Mouse (Mus musculus): ENCODE data around the gene Agtr2.
"Not testable (repeated sequence)": the region's sequence is repeated elsewhere in the genome, so short reads cannot be mapped to it uniquely, and the experiment has no call there.

Agtr2 gene

DNA sequence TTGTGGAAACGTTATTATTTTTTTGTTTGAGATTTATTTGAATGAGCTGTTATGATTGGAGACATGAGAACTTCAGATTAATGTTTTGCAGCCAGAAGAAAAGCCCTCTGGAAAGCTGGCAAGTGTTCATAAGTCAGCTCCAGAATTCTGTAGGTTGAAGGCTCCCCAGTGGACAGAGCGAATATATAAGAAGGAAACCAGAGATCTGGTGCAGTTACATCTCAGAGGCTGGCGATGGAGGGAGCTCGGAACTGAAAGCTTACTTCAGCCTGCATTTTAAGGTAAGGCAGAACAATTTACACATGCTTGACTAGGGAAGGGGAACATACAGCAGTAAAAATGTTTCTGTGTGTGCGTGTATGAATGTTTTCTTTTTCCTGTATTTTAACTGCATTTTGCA, at the start of gene Agtr2:
Gene Agtr2, plus strand, starts transcription at position 131 of the 400 bp plus-strand sequence.
- DNase-seq: no peak

DNA sequence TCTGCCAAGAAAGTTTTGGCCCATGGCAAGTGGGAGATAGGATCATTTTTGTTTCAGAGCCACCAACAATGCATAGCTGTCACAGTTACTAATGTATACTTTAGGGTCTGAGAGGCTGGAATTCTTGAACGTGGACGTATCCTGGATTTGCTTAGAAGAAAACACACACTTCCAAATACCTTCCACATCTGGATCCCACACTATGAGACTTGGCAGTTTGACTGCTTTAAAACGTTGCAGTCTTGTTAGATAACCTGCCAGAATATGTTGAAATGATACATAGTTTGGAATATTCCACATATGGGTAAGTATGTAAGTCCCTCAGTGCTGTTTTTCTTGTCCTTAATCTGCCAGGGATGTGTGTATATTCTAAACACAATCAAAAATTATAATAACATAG, 31.8 kb upstream of the Agtr2 start:
- DNase-seq: no peak

DNA sequence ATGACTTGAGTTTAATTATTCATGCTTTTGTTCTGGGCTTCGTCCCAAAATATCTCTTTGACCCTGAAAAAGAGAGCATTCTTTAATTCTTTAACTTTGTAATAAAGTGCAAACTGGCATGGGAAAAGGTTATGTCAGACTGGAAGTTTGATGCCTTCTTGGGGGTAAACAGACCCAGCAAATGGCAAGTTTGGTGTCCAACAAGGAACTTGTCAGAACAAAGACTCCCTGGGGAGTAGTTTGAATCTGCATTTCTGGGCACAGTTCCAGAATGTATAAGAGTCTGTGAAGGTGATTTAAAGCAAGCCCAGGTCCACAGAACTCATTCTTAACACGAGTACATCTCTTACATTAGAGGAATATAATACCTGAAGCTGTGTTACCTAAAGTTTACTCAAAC, 3.8 kb downstream of the Agtr2 start:
- no peak for DNase-seq

DNA sequence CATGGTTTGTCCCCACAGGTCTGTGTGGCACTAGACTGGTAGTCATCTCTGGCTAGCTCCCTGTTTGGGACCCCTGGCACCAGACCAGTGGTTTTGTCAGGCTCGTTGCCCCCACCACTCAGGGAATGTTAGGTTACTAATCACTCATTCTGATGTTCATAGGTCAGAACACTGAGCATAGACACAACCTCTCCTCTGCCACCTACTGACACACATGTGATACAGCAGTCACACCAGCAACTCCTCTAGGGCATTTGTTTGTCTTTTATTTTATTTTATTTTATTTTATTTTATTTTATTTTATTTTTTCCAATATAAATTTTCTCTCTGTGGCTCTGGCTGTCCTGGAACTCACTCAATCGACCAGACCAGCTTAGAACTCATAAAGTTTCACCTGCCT, 15.9 kb downstream of the Agtr2 start:
- no peak for DNase-seq

DNA sequence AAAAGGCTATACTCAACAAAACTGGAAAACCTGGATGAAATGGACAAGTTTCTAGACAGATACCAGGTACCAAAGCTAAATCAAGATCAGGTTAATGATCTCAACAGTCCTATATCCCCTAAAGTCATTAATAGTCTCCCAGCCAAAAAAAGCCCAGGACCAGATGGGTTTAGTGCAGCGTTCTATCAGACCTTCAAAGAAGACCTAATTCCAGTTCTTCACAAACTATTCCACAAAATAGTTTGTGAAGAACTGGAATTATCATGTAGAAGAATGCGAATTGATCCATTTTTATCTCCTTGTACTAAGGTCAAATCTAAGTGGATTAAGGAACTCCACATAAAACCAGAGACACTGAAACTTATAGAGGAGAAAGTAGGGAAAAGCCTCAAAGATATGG, 23.0 kb downstream of the Agtr2 start:
- not testable (repeated sequence) for DNase-seq

DNA sequence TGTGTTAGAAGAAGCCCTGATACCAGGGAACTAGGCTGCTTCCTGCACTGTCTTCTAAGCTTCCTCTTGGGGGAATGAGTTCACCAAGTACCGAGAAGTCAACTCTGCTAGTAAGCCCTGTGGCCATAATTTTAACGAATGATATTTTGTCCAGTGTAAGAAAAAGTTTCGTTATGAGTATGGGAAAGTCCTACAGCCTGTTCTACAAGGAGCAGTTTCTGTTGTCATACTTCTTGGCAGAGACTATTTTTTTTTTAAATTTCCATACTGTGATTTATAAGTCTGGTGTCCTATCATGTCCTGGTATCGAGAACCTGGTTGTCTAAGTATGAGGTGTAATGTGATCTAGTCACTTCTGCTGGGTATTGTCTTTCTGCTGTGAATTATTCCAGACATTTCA, 38.2 kb downstream of the Agtr2 start:
- no peak for DNase-seq

All from cerebellum, adult 9-11 months (tissue).